Mouse (Mus musculus): ENCODE measurements around the gene Tmem125.

DNA sequence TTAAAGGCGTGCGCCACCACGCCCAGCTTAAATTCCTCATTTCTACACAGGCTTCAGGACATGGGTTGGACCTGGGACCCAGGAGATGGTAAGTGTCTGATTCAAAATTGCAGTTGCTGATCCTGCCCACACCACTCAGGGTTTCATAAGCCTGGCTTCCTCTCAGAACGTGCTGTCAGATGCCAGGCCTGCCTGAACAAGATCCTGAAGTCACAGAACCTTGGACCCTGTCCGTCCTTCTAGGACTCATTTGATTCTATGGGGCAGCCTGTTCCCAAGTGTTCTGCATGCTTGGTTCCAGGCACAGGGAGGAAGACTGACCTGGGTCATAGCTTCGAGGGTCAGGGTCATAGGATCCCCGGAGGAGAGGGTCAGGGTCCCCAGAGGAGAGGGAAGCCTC is 10.2 kb downstream of the Tmem125 start:
- TF ChIP-seq CTCF (IDR thresholded peaks at IDR 0.05; ENCODE audit: insufficient read depth, low read length) (no peak), POLR2A (IDR thresholded peaks at IDR 0.05; ENCODE audit: borderline replicate concordance, extremely low read depth, low read depth, low read length) (no peak)

All from lung, adult 2 months (tissue).